28 mouse cellular contexts compared by ENCODE assay signal in genomic region chr7:28641546-28641945, GRCm38 (mm10). TPM values are rescaled to one million over a fixed set of nuclear protein-coding genes. Genes with fewer than 3 reads are reported as not detected.
DNase-seq lines count a peak whose midpoint lies in the region; ATAC-seq and TF ChIP-seq lines count a peak whose summit lies in the region.
"Had no signal": no experiment of that assay in that cellular context is flagged by ENCODE, and none has a peak within 500 bp of the region (broad histone marks: within the 10 kb centered on the region; RNA-seq: fewer than 3 reads in every experiment).

No protein-coding gene starts in this region.

- no peaks in the 10 kb centered on the region for H3K4me1 ChIP-seq in lung, embryonic 16.5 days (replicated peaks; ENCODE audit: control insufficient read depth, insufficient read depth, low read length)
- no peaks in the 10 kb centered on the region for H3K4me1 ChIP-seq in lung, postnatal 0 days (ENCODE audit: insufficient read depth, low read depth, low read length)
- no peaks in the 10 kb centered on the region for H3K4me1 ChIP-seq in kidney, adult 2 months (ENCODE audit: control insufficient read depth, insufficient read depth, low read length)
- H3K4me1 ChIP-seq: embryonic facial prominence, embryonic 15.5 days had no signal

- TF ChIP-seq POLR2A in kidney, adult 2 months (IDR thresholded peaks at IDR 0.05; ENCODE audit: low read depth, low read length), result no peak

- H3K4me2 ChIP-seq in lung, embryonic 16.5 days (ENCODE audit: low read depth, low read length), result no peak overlapping the region
- no peak overlapping the region for H3K4me2 ChIP-seq in lung, postnatal 0 days (replicated peaks; ENCODE audit: low read depth, low read length)
- H3K4me2 ChIP-seq: embryonic facial prominence, embryonic 13.5 days; embryonic facial prominence, embryonic 15.5 days; forebrain, embryonic 12.5 days had no signal

- no peaks in the 10 kb centered on the region for H3K9me3 ChIP-seq in lung, embryonic 16.5 days (ENCODE audit: control insufficient read depth, low read length)
- no peaks in the 10 kb centered on the region for H3K9me3 ChIP-seq in lung, postnatal 0 days (ENCODE audit: low read length)
- H3K9me3 ChIP-seq: embryonic facial prominence, embryonic 13.5 days; embryonic facial prominence, embryonic 15.5 days; forebrain, embryonic 10.5 days; forebrain, embryonic 12.5 days had no signal

- WGBS in lung, embryonic 16.5 days, result 28% methylated on average over 8 of the region's 8 CpGs
- 24% methylated on average over 8 of the region's 8 CpGs for WGBS in lung, postnatal 0 days
- WGBS in kidney, adult 2 months, result 37% methylated on average over 8 of the region's 8 CpGs

- H3K36me3 ChIP-seq in lung, embryonic 16.5 days (ENCODE audit: control insufficient read depth, insufficient read depth, low read length), result no peaks in the 10 kb centered on the region
- H3K36me3 ChIP-seq in lung, postnatal 0 days (ENCODE audit: insufficient read depth, low read length), result no peaks in the 10 kb centered on the region
- no peaks in the 10 kb centered on the region for H3K36me3 ChIP-seq in kidney, adult 2 months (ENCODE audit: control insufficient read depth, insufficient read depth, low read length)
- H3K36me3 ChIP-seq: embryonic facial prominence, embryonic 13.5 days; embryonic facial prominence, embryonic 15.5 days; forebrain, embryonic 10.5 days; forebrain, embryonic 12.5 days had no signal

- H3K9ac ChIP-seq in lung, embryonic 16.5 days (ENCODE audit: low read length), result no peak overlapping the region
- no peak overlapping the region for H3K9ac ChIP-seq in lung, postnatal 0 days (replicated peaks; ENCODE audit: low read depth)
- H3K9ac ChIP-seq: embryonic facial prominence, embryonic 13.5 days; embryonic facial prominence, embryonic 15.5 days; forebrain, embryonic 12.5 days had no signal

- no peak for TF ChIP-seq EP300 in lung, postnatal 0 days (IDR thresholded peaks at IDR 0.05)

- no peak overlapping the region for H3K4me3 ChIP-seq in lung, embryonic 16.5 days (ENCODE audit: low read length)
- no peak overlapping the region for H3K4me3 ChIP-seq in lung, postnatal 0 days (ENCODE audit: low read depth, low read length)
- no peak overlapping the region for H3K4me3 ChIP-seq in kidney, adult 2 months (ENCODE audit: insufficient read depth, low read depth, low read length)
- H3K4me3 ChIP-seq: embryonic facial prominence, embryonic 13.5 days; embryonic facial prominence, embryonic 15.5 days; erythroblast, embryonic 14.5 days; forebrain, embryonic 10.5 days; forebrain, embryonic 12.5 days had no signal

- TF ChIP-seq CTCF in lung, postnatal 0 days (IDR thresholded peaks at IDR 0.05), result no peak
- no peak for TF ChIP-seq CTCF in kidney, adult 2 months (conservative IDR thresholded peaks at IDR 0.05; ENCODE audit: insufficient read depth, insufficient read length, low read depth, low read length)

- no peak overlapping the region for H3K27ac ChIP-seq in lung, embryonic 16.5 days (ENCODE audit: low read length)
- H3K27ac ChIP-seq in lung, postnatal 0 days (ENCODE audit: low read length), result no peak overlapping the region
- H3K27ac ChIP-seq in kidney, adult 2 months (ENCODE audit: insufficient read depth, low read depth, low read length), result no peak overlapping the region
- H3K27ac ChIP-seq: embryonic facial prominence, embryonic 13.5 days; embryonic facial prominence, embryonic 15.5 days; forebrain, embryonic 10.5 days; forebrain, embryonic 12.5 days had no signal

- H3K27me3 ChIP-seq in lung, embryonic 16.5 days (ENCODE audit: control insufficient read depth, insufficient read depth, low read depth, low read length), result no peaks in the 10 kb centered on the region
- H3K27me3 ChIP-seq in lung, postnatal 0 days (replicated peaks; ENCODE audit: insufficient read depth, low read length), result no peaks in the 10 kb centered on the region
- no peaks in the 10 kb centered on the region for H3K27me3 ChIP-seq in kidney, adult 2 months (replicated peaks; ENCODE audit: control insufficient read depth, insufficient read depth, low read length)
- H3K27me3 ChIP-seq: embryonic facial prominence, embryonic 13.5 days; embryonic facial prominence, embryonic 15.5 days; forebrain, embryonic 12.5 days had no signal

- peak; percentile 36 for DNase-seq in lung, postnatal 0 days (ENCODE audit: low spot score)
- DNase-seq in lung, postnatal 14 days, result peak; percentile 21
- DNase-seq in lung, postnatal 36 days, result peak; percentile 51
- no peak for DNase-seq in right cerebral cortex, adult 18-20 months
- DNase-seq in kidney, adult 2 months, result no peak
- no peak for DNase-seq in cerebellum, postnatal 25 days
- DNase-seq in adrenal gland, adult 2 months, result no peak
- DNase-seq: adrenal gland, adult 8-10 months; adrenal gland, postnatal 14 days; adrenal gland, postnatal 36 days; cerebellum, adult 11-12 months; cerebellum, adult 2 months; cerebellum, adult 9-10 months; cerebellum, postnatal 10 days; cerebellum, postnatal 36 days; embryo, embryonic 11 days had no signal

- ATAC-seq in lung, embryonic 16.5 days (ENCODE audit: low read depth), result 0 out of 2 replicates have a peak, but pooled peaks have one; percentile 38
- no peak for ATAC-seq in lung, postnatal 0 days
- ATAC-seq: forebrain, embryonic 14.5 days; forebrain, embryonic 16.5 days had no signal

RNA-seq across cellular contexts. Expression of gene Acp7, which starts 10.4 kb away (rescaled TPM):
- not detected in 2 replicates for polyA plus RNA-seq in lung, embryonic 16.5 days (2015; fragmentation: Nextera tagmentation; extraction: Ambion mirVana)
- not detected in 2 replicates for polyA plus RNA-seq in lung, postnatal 0 days (2015; fragmentation: Nextera tagmentation; extraction: Ambion mirVana)
- not detected in 2 replicates for polyA plus RNA-seq in kidney, adult 2 months (2012; rRNA removed)
- total RNA-seq in adrenal gland, adult 2 months (2021), result not detected
- not detected in 2 replicates for polyA plus RNA-seq in adrenal gland, adult 2 months (2012; rRNA removed)
- total RNA-seq: adrenal gland, adult 8-10 months; adrenal gland, postnatal 14 days; adrenal gland, postnatal 36 days; common myeloid progenitor, adult 5-6 weeks; MEL had no signal
- polyA plus RNA-seq: C2C12; embryonic facial prominence, embryonic 11.5 days; embryonic facial prominence, embryonic 13.5 days; erythroblast, embryonic 14.5 days; forebrain, embryonic 10.5 days; forebrain, embryonic 12.5 days; forebrain, embryonic 14.5 days; forebrain, embryonic 16.5 days had no signal

RNA-seq across cellular contexts. Expression of gene Pak4, which starts 43.6 kb away (rescaled TPM):
- polyA plus RNA-seq in lung, embryonic 16.5 days (2015; fragmentation: Nextera tagmentation; extraction: Ambion mirVana), result 58.2 and 60.5 TPM in 2 replicates
- polyA plus RNA-seq in lung, postnatal 0 days (2015; fragmentation: Nextera tagmentation; extraction: Ambion mirVana), result 36.3 and 38.2 TPM in 2 replicates
- polyA plus RNA-seq in kidney, adult 2 months (2012; rRNA removed), result 36.9 and 41.8 TPM in 2 replicates
- 10 to 100 TPM; 28.7 to 29.6 TPM for total RNA-seq in adrenal gland, adult 2 months (2021)
- polyA plus RNA-seq in adrenal gland, adult 2 months (2012; rRNA removed), result 53.5 and 54.9 TPM in 2 replicates

RNA-seq across cellular contexts. Expression of gene Samd4b, which starts 43.6 kb away (rescaled TPM):
- 11.9 and 15.1 TPM in 2 replicates for polyA plus RNA-seq in lung, embryonic 16.5 days (2015; fragmentation: Nextera tagmentation; extraction: Ambion mirVana)
- polyA plus RNA-seq in lung, postnatal 0 days (2015; fragmentation: Nextera tagmentation; extraction: Ambion mirVana), result 12.9 and 13.4 TPM in 2 replicates
- polyA plus RNA-seq in kidney, adult 2 months (2012; rRNA removed), result 67.0 and 79.0 TPM in 2 replicates
- 10 to 100 TPM; 61.0 to 78.2 TPM for total RNA-seq in adrenal gland, adult 2 months (2021)
- polyA plus RNA-seq in adrenal gland, adult 2 months (2012; rRNA removed), result 127 and 146 TPM in 2 replicates

RNA-seq across cellular contexts. Expression of gene Fbxo27, which starts 51.1 kb away (rescaled TPM):
- 5.2 and 6.9 TPM in 2 replicates for polyA plus RNA-seq in lung, embryonic 16.5 days (2015; fragmentation: Nextera tagmentation; extraction: Ambion mirVana)
- polyA plus RNA-seq in lung, postnatal 0 days (2015; fragmentation: Nextera tagmentation; extraction: Ambion mirVana), result 2.3 and 2.8 TPM in 2 replicates
- polyA plus RNA-seq in kidney, adult 2 months (2012; rRNA removed), result 1.1 and 1.6 TPM in 2 replicates
- 1 to 10 TPM; 1.7 to 2.6 TPM for total RNA-seq in adrenal gland, adult 2 months (2021)
- 6.6 and 8.5 TPM in 2 replicates for polyA plus RNA-seq in adrenal gland, adult 2 months (2012; rRNA removed)
- total RNA-seq: common myeloid progenitor, adult 5-6 weeks; MEL had no signal
- polyA plus RNA-seq: erythroblast, embryonic 14.5 days had no signal

Comparison
In these comparisons a context has a peak if more than half of its experiments do, and no peak if none do; other contexts are left out.
1. DNase-seq: peak in lung, postnatal 0 days (single experiment), lung, postnatal 14 days (single experiment) and lung, postnatal 36 days (single experiment); none in right cerebral cortex, adult 18-20 months (single experiment), kidney, adult 2 months (single experiment), cerebellum, postnatal 25 days (0 of 2) and adrenal gland, adult 2 months (single experiment).